Mouse (Mus musculus) limb, embryonic 13.5 days (tissue): ENCODE data around the gene Gm49378. TPM values are rescaled to one million over a fixed set of nuclear protein-coding genes. Genes with fewer than 3 reads are reported as not detected.
A peak's percentile ranks its signal among the peaks of the same experiment; 100 is the strongest.

Source experiments
- ATAC-seq: fragments of 200-750 bp; cut with Nextera tagmentation; 2 replicates; pipeline ENCODE4 v1.8.0; 2017; ENCODE audit warnings: low read depth, moderate number of reproducible peaks, moderate TSS enrichment; ENCODE audit not compliant: low FRiP score
- H3K27ac ChIP-seq: fragments of 300-500 bp; sonication (generic); 2 replicates; pipeline ENCODE4 v1.5.1; 2015; ENCODE audit warnings: inconsistent platforms, mild to moderate bottlenecking, moderate library complexity
- H3K27me3 ChIP-seq: fragments of 300-500 bp; sonication (generic); 2 replicates; pipeline ENCODE4 v1.6.1; 2015; ENCODE audit warnings: mild to moderate bottlenecking, inconsistent platforms
- H3K36me3 ChIP-seq: fragments of 300-500 bp; sonication (generic); 2 replicates; pipeline ENCODE4 v1.6.1; 2015; ENCODE audit warnings: inconsistent platforms, mild to moderate bottlenecking, moderate library complexity
- H3K4me1 ChIP-seq: fragments of 300-500 bp; sonication (generic); 2 replicates; pipeline ENCODE4 v1.6.1; 2015; ENCODE audit warnings: inconsistent platforms
- H3K4me2 ChIP-seq: fragments of 300-500 bp; sonication (generic); replicated peaks from 2 replicates; pipeline ENCODE4 v1.6.1; 2015; ENCODE audit warnings: inconsistent platforms, mild to moderate bottlenecking, moderate library complexity
- H3K4me3 ChIP-seq: fragments of 300-500 bp; sonication (generic); 2 replicates; pipeline ENCODE4 v1.5.1; 2015; ENCODE audit warnings: moderate library complexity, mild to moderate bottlenecking, inconsistent platforms
- H3K9ac ChIP-seq: fragments of 300-500 bp; sonication (generic); 2 replicates; pipeline ENCODE4 v1.6.1; 2015; ENCODE audit warnings: mild to moderate bottlenecking, inconsistent platforms
- H3K9me3 ChIP-seq: fragments of 300-500 bp; sonication (generic); 2 replicates; pipeline ENCODE4 v1.6.1; 2016; ENCODE audit warnings: inconsistent platforms
- WGBS: fragments of 180-500 bp; shearing (Covaris S2); methylation state at CpG from one replicate; pipeline ENCODE4 v1.1.7; 2015; 5-methylcytosine and 5-hydroxymethylcytosine counted together
- polyA plus RNA-seq: library from polyadenylated mRNA; unstranded; fragments of >200 nt; fragmentation: Nextera tagmentation; extraction: Ambion mirVana; gene quantifications from 2 replicates; pipeline ENCODE4 v1.2.1, GENCODE M21; 2015

Gene Gm49378
- 1.3 and 1.9 TPM in 2 replicates for polyA plus RNA-seq

DNA sequence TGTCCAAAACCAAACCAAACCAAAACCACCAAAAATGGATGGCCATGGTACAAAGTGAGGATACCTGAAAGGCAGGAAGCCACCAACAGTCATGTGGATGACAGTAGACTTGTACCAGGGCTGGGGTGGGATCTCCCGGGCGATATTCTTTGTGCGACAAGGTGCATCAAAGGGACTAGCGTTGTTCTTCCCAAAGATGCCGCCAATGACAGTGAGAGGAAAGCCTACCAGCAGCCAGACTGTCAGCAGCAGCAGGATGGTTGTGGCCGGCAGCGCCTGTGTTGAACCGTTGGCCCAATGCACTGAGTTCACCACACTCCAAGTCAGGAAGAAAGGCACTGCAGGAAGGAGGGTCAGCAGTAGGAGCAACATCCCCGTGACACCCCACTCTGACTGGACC is at the start of gene Gm49378:
Gene Gm49378, minus strand, starts transcription at position 101 of the 400 bp plus-strand sequence.
- no peak within 1 kb of the TSS for H3K27ac ChIP-seq
- H3K36me3 ChIP-seq: peaks cover 72% of the 10 kb centered on the region
- H3K9ac ChIP-seq: no peak within 1 kb of the TSS
- peaks cover 33% of the 10 kb centered on the region for H3K4me1 ChIP-seq
- no peak within 1 kb of the TSS for H3K4me3 ChIP-seq
- no peak within 1 kb of the TSS for H3K4me2 ChIP-seq
- H3K9me3 ChIP-seq: no peaks in the 10 kb centered on the region
- no peak for ATAC-seq
- 93% methylated on average over 9 of the region's 9 CpGs for WGBS
- H3K27me3 ChIP-seq: no peaks in the 10 kb centered on the region

GRCm38 (mm10) chr14:55682118-55682493 is 44.4 kb upstream of the Gm49378 start:
- peak overlapping the region; percentile 78 for H3K4me3 ChIP-seq
- H3K27ac ChIP-seq: peak overlapping the region; percentile 82; the same call in 1 of the 2 replicates
- peak overlapping the region; percentile 53 for H3K9ac ChIP-seq
- no peaks in the 10 kb centered on the region for H3K9me3 ChIP-seq
- H3K4me1 ChIP-seq: peaks cover 10% of the 10 kb centered on the region
- H3K36me3 ChIP-seq: peaks cover 34% of the 10 kb centered on the region
- no peaks in the 10 kb centered on the region for H3K27me3 ChIP-seq
- ATAC-seq: peak; percentile 32
- peak overlapping the region; percentile 81 for H3K4me2 ChIP-seq
- WGBS: 8% methylated on average over 3 of the region's 3 CpGs

DNA sequence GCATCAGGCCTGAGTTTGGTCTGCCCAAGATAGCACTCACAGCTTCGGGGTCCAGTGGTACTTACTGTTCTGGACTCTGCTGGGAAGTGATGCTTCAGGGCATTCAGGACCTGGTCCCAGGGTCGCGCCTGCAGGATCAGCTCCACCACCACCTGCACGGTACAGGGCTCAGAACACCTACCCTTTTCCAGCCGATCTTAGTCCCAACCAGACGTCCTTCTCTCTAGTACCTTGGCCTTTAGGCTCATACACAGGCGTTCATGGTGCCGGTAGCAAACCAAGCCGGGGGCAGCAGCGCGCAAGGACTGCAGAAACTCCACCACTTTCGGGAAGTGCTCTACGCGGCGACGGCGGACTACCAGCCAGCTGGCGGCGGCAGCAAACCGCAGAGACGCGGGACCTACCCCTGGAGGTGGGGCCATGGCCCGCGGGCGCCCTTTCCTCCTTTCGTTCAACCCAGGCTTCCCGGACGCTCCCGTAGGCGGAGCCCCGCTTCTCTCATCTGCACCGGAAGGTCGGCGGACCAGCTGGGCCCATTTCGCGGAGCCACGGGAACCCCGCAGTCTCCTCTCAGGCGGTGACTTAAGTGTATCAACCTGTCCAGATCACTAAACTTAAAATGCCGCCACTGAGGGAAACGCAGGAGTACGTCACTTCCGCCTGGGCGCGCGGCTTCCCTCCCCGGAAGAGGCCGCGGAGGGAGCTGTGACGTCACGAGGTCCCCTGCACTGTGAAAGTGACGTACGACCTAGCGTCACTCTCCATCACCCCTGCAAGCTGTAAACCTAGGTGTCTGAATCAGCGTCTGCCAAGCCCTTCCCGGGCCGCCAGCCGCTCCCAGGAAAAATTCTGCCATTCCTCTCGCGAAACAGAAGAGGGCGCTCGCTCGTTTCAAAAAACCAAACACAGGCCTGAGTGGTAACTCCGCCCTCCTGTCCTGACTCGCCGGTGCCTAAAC is 43.7 kb upstream of the Gm49378 start, which contains the start of gene Tinf2:
Gene Tinf2, minus strand, starts transcription at position 661 of the 958 bp plus-strand sequence.
- Histone ChIP-seq H3K4me3 (peak within 1 kb of the TSS; percentile 78), H3K27me3 (no peaks in the 10 kb centered on the region), H3K4me2 (peak within 1 kb of the TSS; percentile 81), H3K9me3 (no peaks in the 10 kb centered on the region), H3K36me3 (peaks cover 41% of the 10 kb centered on the region), H3K9ac (peak within 1 kb of the TSS; percentile 83), H3K27ac (peak within 1 kb of the TSS; percentile 82), H3K4me1 (peaks cover 10% of the 10 kb centered on the region)
- under 1% methylated on average over 66 of the region's 66 CpGs for WGBS
- peak; percentile 97 for ATAC-seq

DNA sequence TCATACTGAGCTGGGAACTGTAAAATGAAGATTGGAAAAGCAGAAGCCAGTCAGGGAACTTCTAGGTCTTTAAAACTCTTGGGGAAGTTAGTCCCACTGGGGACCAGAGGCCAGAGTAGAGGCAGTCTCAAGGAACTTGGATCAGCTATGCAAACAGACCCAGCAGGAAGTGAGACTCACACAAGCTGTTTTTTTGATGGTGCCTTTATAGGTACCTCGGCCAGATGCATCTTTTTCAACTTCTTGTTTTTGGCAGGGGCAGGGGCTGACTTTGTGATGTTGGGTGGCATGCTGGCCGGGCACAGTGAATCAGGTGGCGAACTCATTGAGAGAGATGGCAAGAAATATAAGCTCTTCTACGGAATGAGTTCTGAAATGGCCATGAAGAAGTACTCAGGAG is 39.9 kb upstream of the Gm49378 start:
- ATAC-seq: no peak
- H3K27ac ChIP-seq: no peak overlapping the region
- H3K4me1 ChIP-seq: peaks cover 14% of the 10 kb centered on the region
- WGBS: 89% methylated on average over 4 of the region's 4 CpGs
- no peaks in the 10 kb centered on the region for H3K9me3 ChIP-seq
- no peaks in the 10 kb centered on the region for H3K27me3 ChIP-seq
- no peak overlapping the region for H3K9ac ChIP-seq
- H3K4me3 ChIP-seq: no peak overlapping the region
- H3K36me3 ChIP-seq: peaks cover 56% of the 10 kb centered on the region
- H3K4me2 ChIP-seq: no peak overlapping the region

DNA sequence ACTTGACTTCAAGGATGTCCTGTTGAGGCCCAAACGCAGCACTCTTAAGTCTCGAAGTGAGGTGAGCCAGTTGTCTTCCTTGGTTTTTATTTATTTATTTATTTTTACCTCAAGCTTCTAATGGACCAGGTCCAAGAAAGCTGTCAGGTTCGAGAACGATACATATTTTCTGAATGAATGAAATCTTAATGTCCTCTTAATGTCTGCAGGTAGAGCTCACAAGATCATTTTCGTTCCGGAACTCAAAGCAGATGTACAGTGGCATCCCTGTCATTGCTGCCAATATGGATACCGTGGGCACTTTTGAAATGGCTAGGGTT is 35.0 kb upstream of the Gm49378 start:
- WGBS: 79% methylated on average over 7 of the region's 7 CpGs
- Histone ChIP-seq H3K27ac (peak overlapping the region; percentile 91; the same call in 1 of the 2 replicates), H3K9me3 (no peaks in the 10 kb centered on the region), H3K27me3 (no peaks in the 10 kb centered on the region), H3K9ac (peak overlapping the region; percentile 91), H3K4me1 (peaks cover 17% of the 10 kb centered on the region), H3K36me3 (peaks cover 40% of the 10 kb centered on the region), H3K4me3 (peak overlapping the region; percentile 87), H3K4me2 (peak overlapping the region; percentile 94)
- ATAC-seq: no peak

DNA sequence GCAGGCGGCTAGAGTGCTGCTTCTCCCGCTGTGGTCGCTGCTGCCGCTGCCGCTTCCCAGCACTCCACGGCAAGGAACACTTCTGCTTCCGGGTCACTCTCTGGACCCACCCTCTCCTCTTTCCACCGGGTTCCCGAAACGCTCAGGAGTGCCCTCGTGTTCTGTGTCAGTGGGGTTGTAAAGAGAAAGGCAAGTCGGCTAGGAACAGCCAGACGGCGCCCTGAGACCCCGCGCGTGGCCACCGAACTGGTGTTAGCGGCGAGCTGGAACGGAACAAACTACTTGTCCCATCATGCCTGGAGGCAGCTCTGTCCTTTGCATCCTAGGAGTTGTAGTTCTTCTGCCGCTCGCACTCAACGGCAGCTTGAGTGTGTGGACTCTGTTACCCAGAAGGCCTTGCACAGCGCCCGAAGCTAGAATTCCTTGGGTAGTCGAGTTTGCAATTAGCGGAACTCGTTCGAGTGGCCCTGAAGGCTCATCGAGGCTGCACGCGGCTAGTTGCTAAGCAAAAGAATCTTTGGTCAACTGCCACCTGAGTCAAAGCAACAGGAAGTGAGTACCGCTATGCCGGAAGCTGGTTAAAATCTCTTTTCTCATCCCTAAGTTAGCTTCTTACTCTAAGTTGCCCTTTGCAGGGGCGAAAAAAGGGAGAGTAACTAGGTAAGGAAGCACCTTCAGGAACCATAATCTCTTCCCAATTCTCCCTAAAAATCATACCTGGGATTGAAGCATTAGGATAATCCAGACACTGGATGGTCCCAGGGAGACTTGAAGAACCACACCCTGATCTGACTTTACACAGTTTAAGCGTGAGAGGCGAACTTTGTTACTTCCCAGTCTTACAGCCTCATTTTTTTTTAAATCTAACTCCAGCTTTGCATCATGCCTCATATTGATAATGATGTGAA is 34.4 kb upstream of the Gm49378 start, which contains the start of the genes Gmpr2 and Nedd8:
Gene Gmpr2, plus strand, starts transcription at position 109 of the 908 bp plus-strand sequence.
Gene Nedd8, minus strand, starts transcription at position 292 of the 908 bp plus-strand sequence.
- under 1% methylated on average over 38 of the region's 38 CpGs for WGBS
- Histone ChIP-seq H3K9me3 (no peaks in the 10 kb centered on the region), H3K4me1 (peaks cover 17% of the 10 kb centered on the region), H3K4me2 (peak within 1 kb of the TSS; percentile 94), H3K9ac (peak within 1 kb of the TSS; percentile 91), H3K27ac (peak within 1 kb of the TSS; percentile 91), H3K36me3 (peaks cover 34% of the 10 kb centered on the region), H3K27me3 (no peaks in the 10 kb centered on the region), H3K4me3 (peak within 1 kb of the TSS; percentile 87)
- peak; percentile 98 for ATAC-seq

- Histone ChIP-seq H3K9ac (peak overlapping the region; percentile 91), H3K9me3 (no peaks in the 10 kb centered on the region), H3K36me3 (peaks cover 33% of the 10 kb centered on the region), H3K4me1 (peaks cover 17% of the 10 kb centered on the region), H3K4me2 (peak overlapping the region; percentile 94), H3K27me3 (no peaks in the 10 kb centered on the region), H3K27ac (peak overlapping the region; percentile 91), H3K4me3 (peak overlapping the region; percentile 87)
- under 1% methylated on average over 12 of the region's 12 CpGs for WGBS
- peak; percentile 55 for ATAC-seq
These were observed 33.8 kb upstream of the Gm49378 start for GRCm38 (mm10) chr14:55671486-55671832.

DNA sequence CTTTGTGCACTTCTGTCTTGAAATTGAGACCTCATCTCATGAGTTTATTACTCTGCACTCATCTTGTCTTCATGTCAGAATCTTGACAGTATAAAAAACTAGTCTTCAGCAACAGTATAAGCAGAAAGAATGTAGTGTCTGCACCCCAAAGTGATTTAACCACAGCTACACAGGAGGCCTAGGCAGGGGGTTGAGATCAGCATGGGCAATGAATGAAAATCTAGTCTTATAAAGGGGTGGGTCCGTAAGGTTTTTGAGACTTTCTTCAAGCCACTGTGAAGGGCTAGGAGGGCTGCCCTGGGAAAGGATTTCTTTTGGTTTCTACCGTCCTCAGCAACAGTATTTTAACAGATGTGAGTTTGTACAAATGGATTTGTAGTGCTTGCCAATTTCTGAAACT is 22.9 kb upstream of the Gm49378 start:
- peak overlapping the region; percentile 66 for H3K4me2 ChIP-seq
- H3K27me3 ChIP-seq: no peaks in the 10 kb centered on the region
- ATAC-seq: peak; percentile 43; the same call in 1 of the 2 replicates
- H3K4me3 ChIP-seq: peak overlapping the region; percentile 65
- WGBS: 43% methylated on average over 2 of the region's 2 CpGs
- H3K27ac ChIP-seq: peak overlapping the region; percentile 66; the same call in 1 of the 2 replicates
- H3K36me3 ChIP-seq: peaks cover 48% of the 10 kb centered on the region
- H3K9ac ChIP-seq: peak overlapping the region; percentile 35; the same call in 1 of the 2 replicates
- no peaks in the 10 kb centered on the region for H3K9me3 ChIP-seq
- peaks cover 18% of the 10 kb centered on the region for H3K4me1 ChIP-seq

GRCm38 (mm10) chr14:55659960-55660573 is 22.4 kb upstream of the Gm49378 start, which contains the start of gene Mdp1:
TSS of gene Mdp1 (minus strand) at chr14:55660508.
- Histone ChIP-seq H3K9ac (peak within 1 kb of the TSS; percentile 78), H3K4me2 (peak within 1 kb of the TSS; percentile 66), H3K4me3 (peak within 1 kb of the TSS; percentile 65), H3K27me3 (no peaks in the 10 kb centered on the region), H3K27ac (peak within 1 kb of the TSS; percentile 66), H3K9me3 (no peaks in the 10 kb centered on the region), H3K36me3 (peaks cover 46% of the 10 kb centered on the region), H3K4me1 (peaks cover 18% of the 10 kb centered on the region)
- under 1% methylated on average over 39 of the region's 39 CpGs for whole genome bisulfite sequencing
- ATAC-seq: peak; percentile 92

DNA sequence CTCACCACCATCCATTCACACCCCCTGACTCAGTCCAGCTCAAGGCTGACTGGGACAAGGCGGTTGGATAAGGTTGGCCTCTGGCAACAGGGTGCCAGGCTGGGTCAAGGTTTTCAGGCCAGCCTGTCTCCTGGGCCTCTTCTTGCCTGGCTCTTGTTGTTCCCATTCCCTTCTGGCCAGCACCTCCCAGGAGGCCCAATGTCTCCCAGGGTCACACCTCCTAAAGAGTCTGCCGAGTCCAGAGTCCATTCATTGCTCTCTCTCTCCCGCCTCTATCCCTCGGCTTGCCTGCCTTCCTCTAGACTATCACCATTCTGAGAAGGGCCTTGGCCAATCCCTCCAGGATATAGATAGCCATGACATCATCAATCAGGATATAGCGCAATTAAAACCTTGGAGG is 20.3 kb upstream of the Gm49378 start:
- no peak overlapping the region for H3K4me3 ChIP-seq
- H3K36me3 ChIP-seq: peaks cover 37% of the 10 kb centered on the region
- H3K9me3 ChIP-seq: no peaks in the 10 kb centered on the region
- WGBS: 88% methylated on average over 5 of the region's 5 CpGs
- H3K27me3 ChIP-seq: no peaks in the 10 kb centered on the region
- H3K4me1 ChIP-seq: peaks cover 18% of the 10 kb centered on the region
- H3K4me2 ChIP-seq: no peak overlapping the region
- H3K9ac ChIP-seq: no peak overlapping the region
- no peak overlapping the region for H3K27ac ChIP-seq
- ATAC-seq: no peak

GRCm38 (mm10) chr14:55656935-55657334 is 19.2 kb upstream of the Gm49378 start:
- no peak overlapping the region for H3K27ac ChIP-seq
- H3K9me3 ChIP-seq: no peaks in the 10 kb centered on the region
- H3K4me1 ChIP-seq: peaks cover 18% of the 10 kb centered on the region
- no peak overlapping the region for H3K4me3 ChIP-seq
- H3K4me2 ChIP-seq: no peak overlapping the region
- ATAC-seq: no peak
- H3K27me3 ChIP-seq: no peaks in the 10 kb centered on the region
- H3K36me3 ChIP-seq: peaks cover 29% of the 10 kb centered on the region
- no peak overlapping the region for H3K9ac ChIP-seq
- WGBS: 87% methylated on average over 3 of the region's 3 CpGs
